Mouse (Mus musculus): Measurements from ENCODE around the gene Spz1.

- TF ChIP-seq CTCF (IDR thresholded peaks at IDR 0.05; ENCODE audit: low read depth) (peak; percentile 86), EP300 (IDR thresholded peaks at IDR 0.05; ENCODE audit: low read depth) (no peak)
Measured at GRCm38 (mm10) chr13:92580220-92581043, 4.5 kb upstream of the Spz1 start.
